Mouse (Mus musculus): ENCODE measurements at regions not wholly inside any gene's neighbourhood (a gene's known extent, or its start where the extent isn't known, plus 50 kb on each side); places are given as distances from the start of the nearest gene placed in this dataset.

- TF ChIP-seq CTCF (IDR thresholded peaks at IDR 0.05; ENCODE audit: low read depth) (no peak), EP300 (IDR thresholded peaks at IDR 0.05; ENCODE audit: low read depth) (no peak)
These were observed 183.8 kb downstream of the Mex3b start for GRCm38 (mm10) chr7:83050833-83051497.
